Mouse (Mus musculus) liver, postnatal 0 days (tissue): Measurements from ENCODE around the gene Gatad1.

Experiments used
- CTCF ChIP-seq: sonication (generic); IDR thresholded peaks from 2 replicates; pipeline ENCODE4 v1.5.1; 2016; ENCODE audit warnings: antibody characterized with exemption, low read depth
- EP300 ChIP-seq: IDR thresholded peaks from 2 replicates; pipeline ENCODE4 v1.6.1; 2016; ENCODE audit warnings: antibody characterized with exemption, low read depth, mild to moderate bottlenecking

- TF ChIP-seq CTCF = no peak
- TF ChIP-seq EP300 = no peak
These were observed 5.4 kb downstream of the Gatad1 start for GRCm38 (mm10) chr5:3651621-3652020.
